Mouse (Mus musculus): ENCODE measurements at regions not wholly inside any gene's neighbourhood (a gene's known extent, or its start where the extent isn't known, plus 50 kb on each side); places are given as distances from the start of the nearest gene placed in this dataset.

DNA sequence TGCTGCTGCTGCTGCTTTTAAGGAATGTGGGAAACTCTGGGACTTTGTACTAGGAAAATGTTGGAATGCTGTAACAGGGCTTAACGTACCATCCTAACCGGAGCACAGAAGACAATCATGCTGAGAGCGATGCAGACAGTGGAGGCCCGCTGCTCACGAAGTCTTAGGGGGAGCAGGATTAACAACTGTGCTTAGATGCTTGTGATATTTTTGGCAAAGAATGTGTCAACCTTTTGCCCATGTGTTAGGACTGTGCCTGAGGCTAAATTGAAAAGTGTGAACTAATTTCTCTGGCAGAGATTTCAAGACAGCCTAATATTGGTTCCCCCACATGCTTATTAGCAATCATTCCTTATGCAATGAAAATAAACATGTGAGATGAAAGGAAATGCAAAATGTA is 398.5 kb downstream of the Gxylt1 start:
- TF ChIP-seq CTCF (conservative IDR thresholded peaks at IDR 0.05; ENCODE audit: low read length) (no peak), POU5F1 (IDR thresholded peaks at IDR 0.05; ENCODE audit: borderline replicate concordance, low read length) (no peak), NANOG (IDR thresholded peaks at IDR 0.05; ENCODE audit: borderline replicate concordance, low read length) (no peak)

Measured in E14TG2a.4 (cell line).